Mouse (Mus musculus) stomach, postnatal 0 days (tissue): Measurements from ENCODE around the gene Hoxd4. TPM values are rescaled to one million over a fixed set of nuclear protein-coding genes. Genes with fewer than 3 reads are reported as not detected.

Experiments used
- ATAC-seq: fragments of 200-750 bp; cut with Nextera tagmentation; 2 replicates; pipeline ENCODE4 v1.8.0; 2017; ENCODE audit not compliant: low FRiP score, low TSS enrichment
- DNase-seq: peaks from one replicate; pipeline ENCODE4 v3.0.0-alpha.2; 2016; ENCODE audit warnings: low spot score
- H3K27ac ChIP-seq: fragments of 300-500 bp; sonication (generic); replicated peaks from 2 replicates; pipeline ENCODE4 v1.5.1; 2014; ENCODE audit warnings: mild to moderate bottlenecking, control low read depth
- H3K27me3 ChIP-seq: fragments of 300-500 bp; sonication (generic); 2 replicates; pipeline ENCODE4 v1.6.1; 2014; ENCODE audit warnings: low read length; ENCODE audit not compliant: control insufficient read depth, insufficient read depth
- H3K36me3 ChIP-seq: fragments of 300-500 bp; sonication (generic); 2 replicates; pipeline ENCODE4 v1.6.1; 2014; ENCODE audit warnings: low read length, mixed read lengths; ENCODE audit not compliant: control insufficient read depth, insufficient read depth
- H3K4me1 ChIP-seq: fragments of 300-500 bp; sonication (generic); replicated peaks from 2 replicates; pipeline ENCODE4 v1.6.1; 2014; ENCODE audit warnings: antibody characterized with exemption; ENCODE audit not compliant: control insufficient read depth, insufficient read depth
- H3K4me2 ChIP-seq: fragments of 300-500 bp; sonication (generic); replicated peaks from 2 replicates; pipeline ENCODE4 v1.6.1; 2014; ENCODE audit warnings: low read depth, mild to moderate bottlenecking, control low read depth, moderate library complexity
- H3K4me3 ChIP-seq: fragments of 300-500 bp; sonication (generic); 2 replicates; pipeline ENCODE4 v1.5.1; 2014; ENCODE audit warnings: low read depth, low read length, control low read depth
- H3K9ac ChIP-seq: fragments of 300-500 bp; sonication (generic); 2 replicates; pipeline ENCODE4 v1.6.1; 2014; ENCODE audit warnings: mild to moderate bottlenecking, low read length, control low read depth, mixed read lengths
- H3K9me3 ChIP-seq: fragments of 300-500 bp; sonication (generic); 2 replicates; pipeline ENCODE4 v1.6.1; 2016; ENCODE audit warnings: low read length; ENCODE audit not compliant: control insufficient read depth
- CTCF ChIP-seq: IDR thresholded peaks from 2 replicates; pipeline ENCODE4 v1.5.1; 2016; ENCODE audit warnings: antibody characterized with exemption, low read depth, mild to moderate bottlenecking, moderate library complexity
- EP300 ChIP-seq: optimal IDR thresholded peaks from 2 replicates; pipeline ENCODE3; 2016; ENCODE audit warnings: antibody characterized with exemption
- WGBS: fragments of 180-500 bp; shearing (Covaris S2); extraction: QIAGEN DNeasy Blood & Tissue Kit; methylation state at CpG from one replicate; pipeline ENCODE4 v1.1.7; 2014; 5-methylcytosine and 5-hydroxymethylcytosine counted together
- microRNA counts: library from miRNA; unstranded; fragments of <30 nt; microRNA quantifications from one replicate; lab custom pipeline; 2015
- microRNA-seq: library from miRNA; unstranded; fragments of <30 nt; microRNA quantifications from one replicate; pipeline ENCODE4, GENCODE M21; 2016
- polyA plus RNA-seq: library from polyadenylated mRNA; unstranded; fragments of >200 nt; fragmentation: Nextera tagmentation; extraction: Ambion mirVana; gene quantifications from 2 replicates; pipeline ENCODE4 v1.2.1, GENCODE M21; 2015

The Hoxd4 gene
- polyA plus RNA-seq, 1 experiment from 2014 or later = 0.08 TPM

GRCm38 (mm10) chr2:74777536-74778275 lies 66.0 kb downstream of the Hoxd4 start:
- no peak for ATAC-seq
- Histone ChIP-seq H3K4me1 (no peaks in the 10 kb centered on the region), H3K4me3 (no peak overlapping the region), H3K9ac (no peak overlapping the region), H3K36me3 (no peaks in the 10 kb centered on the region), H3K9me3 (no peaks in the 10 kb centered on the region), H3K4me2 (no peak overlapping the region), H3K27me3 (no peaks in the 10 kb centered on the region), H3K27ac (no peak overlapping the region)
- 69% methylated on average over 13 of the region's 13 CpGs for WGBS
- DNase-seq = no peak
- no peak for TF ChIP-seq EP300
- TF ChIP-seq CTCF = no peak

MicroRNAs encoded within 50 kb of the gene (microRNA counts, 519-probe panel; counts per million panel counts)
- 4,441 counts per million, percentile 42 among the panel's probes with 10 or more counts for microRNA mmu-miR-10b (lab: Ali Mortazavi, UCI)

Small RNA genes lying within 50 kb of the gene (microRNA-seq; reads per million reads assigned to microRNA genes)
- gene Gm44463 (not detected), gene Mir10b (4,490 reads per million, percentile 89 among the genes with 10 or more reads in this experiment)

Other genes starting within 250 kb of the Hoxd4 start
- gene Lnpk, start 132.5 kb upstream of the Hoxd4 start, polyA plus RNA-seq = 10.4 and 12.0 TPM in 2 replicates
- not detected in 2 replicates for gene Evx2, start 52.4 kb upstream of the Hoxd4 start, polyA plus RNA-seq
- not detected in 2 replicates for gene Hoxd13, start 43.6 kb upstream of the Hoxd4 start, polyA plus RNA-seq
- gene Hoxd12, start 36.9 kb upstream of the Hoxd4 start, polyA plus RNA-seq = not detected in 2 replicates
- gene Hoxd11, start 32.4 kb upstream of the Hoxd4 start, polyA plus RNA-seq = not detected in 2 replicates
- gene Hoxd10, start 20.0 kb upstream of the Hoxd4 start, polyA plus RNA-seq = 0.10 TPM in 1 of 2 replicates, not detected in the other
- 0.31 and 0.34 TPM in 2 replicates for gene Hoxd9, start 14.2 kb upstream of the Hoxd4 start, polyA plus RNA-seq
- gene Hoxd8, start 7.3 kb upstream of the Hoxd4 start, polyA plus RNA-seq = 1.3 TPM in 2 replicates
- gene Hoxd3, start within 50 bp of the Hoxd4 start, polyA plus RNA-seq = 1.3 and 1.5 TPM in 2 replicates
- not detected in 2 replicates for gene Gm28230, start 14.8 kb downstream of the Hoxd4 start, polyA plus RNA-seq
- not detected in 2 replicates for gene Hoxd1, start 51.1 kb downstream of the Hoxd4 start, polyA plus RNA-seq
- gene Mtx2, start 113.9 kb downstream of the Hoxd4 start, polyA plus RNA-seq = 76.7 and 81.1 TPM in 2 replicates